Mouse (Mus musculus) CD4-positive, CD25-positive, alpha-beta regulatory T cell, adult 4 months (primary cell): ENCODE results near the gene Kif16b. TPM values are rescaled to one million over a fixed set of nuclear protein-coding genes. Genes with fewer than 3 reads are reported as not detected.
A peak's percentile ranks its signal among the peaks of the same experiment; 100 is the strongest.

Experiments used
- ATAC-seq: one replicate; pipeline ENCODE4 v1.8.0; 2017
- polyA plus RNA-seq, 2 experiments: library from polyadenylated mRNA; unstranded; fragments of 100-300 nt; shearing (Covaris generic); gene quantifications; one replicate each; pipeline ENCODE4 v1.2.1; 2017

The Kif16b gene
- polyA plus RNA-seq, 2 experiments from 2014 or later, result 9.3 to 11.5 TPM

DNA sequence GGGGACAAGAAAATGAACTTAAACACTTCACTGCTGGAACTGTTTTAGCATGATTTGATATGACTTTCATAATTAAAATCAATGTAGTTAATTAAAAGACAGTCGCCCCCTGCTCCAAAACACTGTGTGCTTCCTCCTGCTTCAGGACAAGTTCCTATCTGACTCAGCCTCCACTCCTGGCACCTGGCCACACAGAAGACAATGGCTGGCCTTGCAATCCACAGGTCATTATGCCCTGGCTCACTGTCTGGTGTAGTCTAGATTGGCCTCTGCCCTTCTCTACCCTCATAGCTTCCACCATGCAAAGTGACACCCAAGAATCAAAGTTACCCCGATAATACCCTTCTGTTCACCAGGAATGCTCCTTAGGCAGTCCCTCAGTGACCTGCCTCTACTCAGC, 26.8 kb downstream of the Kif16b start:
- no peak for ATAC-seq

- no peak for ATAC-seq
Observed at GRCm38 (mm10) chr2:142870055-142870454, 31.3 kb downstream of the Kif16b start.

DNA sequence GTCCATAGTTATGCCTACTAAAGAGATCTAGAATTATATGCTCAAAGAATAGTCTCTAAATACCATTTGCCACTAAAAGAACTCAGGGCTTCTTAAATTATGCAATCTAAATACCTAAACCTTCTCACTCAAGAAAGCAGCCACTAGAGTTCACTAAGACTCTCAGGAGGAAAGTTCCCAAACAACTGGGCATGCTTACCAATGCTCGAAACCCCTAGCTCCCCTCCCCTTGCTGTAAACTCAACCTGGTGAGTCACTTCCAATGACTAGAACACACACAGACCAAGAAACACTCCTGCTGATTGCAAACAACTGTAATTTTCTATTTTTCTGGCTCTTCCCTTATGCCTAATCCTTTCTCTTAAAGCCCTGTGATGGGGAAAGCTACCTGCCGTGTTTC, 33.9 kb downstream of the Kif16b start:
- ATAC-seq, result no peak

DNA sequence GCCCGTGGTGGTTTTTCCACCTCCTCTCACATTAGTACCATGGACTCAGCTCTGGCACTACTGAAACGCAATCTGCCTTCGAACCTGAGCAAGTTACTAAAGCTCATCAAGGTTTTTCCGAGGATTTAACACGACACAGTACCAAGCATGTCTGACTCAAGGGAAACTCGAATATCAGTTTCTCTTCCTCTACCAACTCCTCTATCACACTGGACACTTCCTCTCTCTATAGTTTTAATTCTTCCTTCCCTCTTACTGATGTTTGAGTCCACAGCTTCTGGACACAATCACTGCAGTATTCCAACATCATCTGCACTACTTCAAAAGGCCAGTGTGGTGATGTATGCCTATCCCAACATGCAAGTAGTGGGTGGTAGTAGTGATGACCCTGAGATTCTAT, 40.3 kb downstream of the Kif16b start:
- ATAC-seq, result no peak

GRCm38 (mm10) chr2:142859452-142859851, 41.9 kb downstream of the Kif16b start:
- peak; percentile 39 for ATAC-seq

DNA sequence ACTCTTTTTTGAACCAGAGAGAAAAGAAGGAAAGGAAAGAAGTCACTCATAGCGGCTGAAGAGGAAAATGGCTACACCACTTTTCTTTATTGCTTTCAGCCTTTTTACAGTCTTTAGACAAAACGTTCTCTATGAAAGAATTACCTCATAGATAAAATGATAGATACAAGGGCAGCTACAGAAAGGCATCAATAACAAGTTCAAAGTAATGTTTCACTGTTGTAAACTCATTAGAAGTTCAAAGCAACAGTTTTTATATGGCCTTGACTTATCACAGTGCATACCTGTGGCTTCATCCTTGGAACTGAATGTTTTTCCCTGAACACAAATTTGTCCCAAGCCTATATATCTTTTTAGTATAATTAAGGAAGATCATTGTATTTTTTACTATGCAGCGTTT, 62.6 kb downstream of the Kif16b start:
- no peak for ATAC-seq

DNA sequence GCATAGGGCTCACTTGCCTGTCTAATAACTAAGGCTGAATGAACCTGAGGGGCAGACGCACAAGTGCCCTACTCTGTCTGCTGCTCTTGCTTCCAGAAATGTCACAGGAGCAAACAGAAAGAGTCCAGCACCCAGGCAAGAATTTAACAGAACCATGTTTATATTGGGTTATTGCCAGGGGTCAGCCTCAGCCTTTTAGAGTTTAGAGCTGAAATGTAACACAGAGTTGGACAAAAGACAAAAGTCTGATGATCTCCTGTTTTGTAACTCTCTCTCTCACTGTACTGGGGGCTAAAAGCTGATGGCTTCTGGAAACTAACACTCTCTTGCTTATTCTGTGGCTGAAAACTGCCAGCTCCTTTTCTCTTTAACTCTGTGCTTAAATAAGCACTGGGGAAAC, 63.2 kb downstream of the Kif16b start:
- ATAC-seq, result no peak

GRCm38 (mm10) chr2:142834751-142835150, 66.6 kb downstream of the Kif16b start:
- no peak for ATAC-seq

GRCm38 (mm10) chr2:142832617-142833422, 68.5 kb downstream of the Kif16b start:
- ATAC-seq, result no peak

- ATAC-seq, result peak; percentile 49
Observed at GRCm38 (mm10) chr2:142813033-142813432, 88.3 kb downstream of the Kif16b start.

GRCm38 (mm10) chr2:142803760-142804448, 97.4 kb downstream of the Kif16b start:
- no peak for ATAC-seq

DNA sequence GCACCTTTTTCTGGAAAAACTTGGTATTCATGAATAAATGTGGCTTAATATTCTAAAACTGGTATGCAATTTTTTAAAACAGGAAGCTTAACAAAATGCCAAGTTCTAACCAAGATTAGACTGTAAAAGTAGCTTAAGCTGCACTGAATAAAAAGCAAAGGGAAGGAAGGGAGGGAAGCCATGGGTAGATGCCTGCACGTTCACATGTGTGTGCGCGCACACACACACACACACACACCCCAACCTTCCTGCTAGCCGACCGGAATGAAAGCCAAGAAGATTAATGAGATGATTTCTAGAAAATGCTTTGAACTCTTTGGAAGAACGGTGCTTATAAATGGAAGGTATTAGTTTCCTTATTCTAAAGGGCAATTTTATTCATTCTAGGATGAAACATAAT, 104.0 kb downstream of the Kif16b start:
- no peak for ATAC-seq

DNA sequence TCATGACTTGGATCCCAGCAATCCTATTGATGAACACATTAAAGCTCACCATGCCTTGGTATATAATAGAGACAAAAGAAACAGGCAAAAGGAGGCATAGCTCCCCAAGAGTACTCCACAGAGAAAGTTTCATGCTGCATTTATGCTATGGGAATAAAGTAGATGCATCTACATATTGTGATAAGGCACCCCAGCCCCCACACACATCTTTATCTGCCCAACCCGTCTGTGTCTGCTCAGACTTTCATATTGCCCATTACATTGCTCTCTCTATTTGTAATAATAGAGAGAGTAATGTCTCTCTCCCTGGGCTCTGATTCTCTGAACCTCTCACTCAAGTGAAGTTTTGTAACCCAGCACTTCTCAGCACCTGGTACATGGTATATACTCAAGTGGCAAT, 126.0 kb downstream of the Kif16b start:
- ATAC-seq, result no peak

- ATAC-seq, result no peak
Observed at GRCm38 (mm10) chr2:142774752-142775151, 126.6 kb downstream of the Kif16b start.

DNA sequence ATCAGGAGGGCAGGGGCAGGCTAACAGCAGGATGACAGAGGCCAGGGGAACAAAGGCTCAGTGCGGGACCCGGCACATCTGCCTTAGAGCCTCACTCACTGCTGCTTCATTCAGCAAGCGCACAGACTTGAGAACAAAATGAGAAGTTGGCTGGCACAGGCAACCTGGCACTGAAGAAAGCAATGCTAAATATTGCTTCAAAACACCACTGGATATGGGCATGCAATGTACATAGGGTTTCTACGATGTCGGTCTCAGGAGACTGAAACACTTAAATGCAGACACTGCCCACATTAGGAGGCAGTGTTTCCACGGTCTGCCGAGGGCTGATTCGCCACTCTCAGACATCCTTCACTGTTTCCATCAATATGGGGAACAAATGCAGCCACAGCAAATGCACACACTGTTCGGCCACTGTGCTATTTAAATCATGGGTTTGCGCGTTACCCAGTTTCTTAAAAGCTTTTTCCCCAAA, 131.6 kb downstream of the Kif16b start:
- no peak for ATAC-seq

- no peak for ATAC-seq
Observed at GRCm38 (mm10) chr2:142764276-142764675, 137.1 kb downstream of the Kif16b start.

DNA sequence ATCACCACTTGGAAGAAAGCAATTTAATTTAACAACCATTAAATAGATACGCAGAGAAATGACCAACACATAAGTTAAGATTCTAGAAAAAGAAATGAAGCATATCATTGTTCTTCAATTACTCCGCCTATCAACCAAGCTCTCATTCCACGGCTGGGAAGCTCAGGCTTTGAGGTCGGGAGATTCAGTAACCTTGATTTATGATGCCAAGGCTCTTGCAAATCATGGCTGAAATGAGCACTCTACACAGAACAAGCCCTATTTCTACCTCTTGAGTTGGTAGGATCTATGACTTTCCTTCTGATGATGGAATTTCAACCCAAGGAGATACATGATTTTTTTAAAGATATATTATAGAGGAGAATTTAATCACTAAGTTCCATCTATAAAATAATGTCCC, 140.5 kb downstream of the Kif16b start:
- ATAC-seq, result no peak

DNA sequence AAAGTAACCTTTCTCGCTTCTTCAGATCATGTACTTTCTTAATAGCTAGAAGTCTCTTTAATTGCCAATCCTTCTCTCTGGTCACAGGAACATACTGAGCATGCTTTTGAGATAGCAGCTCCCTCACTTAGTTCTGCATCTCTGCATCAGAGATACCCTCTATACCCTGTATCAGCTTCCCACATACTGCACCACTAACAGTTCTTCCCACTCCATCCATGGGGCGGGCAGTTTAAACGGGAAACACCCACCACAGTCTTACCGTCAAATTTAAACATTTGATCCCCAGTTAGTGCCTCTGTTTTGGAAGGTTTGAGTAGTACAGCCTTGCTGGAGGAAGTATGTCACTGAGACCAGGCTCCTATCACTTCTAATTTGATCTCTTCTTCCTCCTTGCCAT, 142.1 kb downstream of the Kif16b start:
- ATAC-seq, result no peak

GRCm38 (mm10) chr2:142758091-142758765, 143.1 kb downstream of the Kif16b start:
- ATAC-seq, result no peak

DNA sequence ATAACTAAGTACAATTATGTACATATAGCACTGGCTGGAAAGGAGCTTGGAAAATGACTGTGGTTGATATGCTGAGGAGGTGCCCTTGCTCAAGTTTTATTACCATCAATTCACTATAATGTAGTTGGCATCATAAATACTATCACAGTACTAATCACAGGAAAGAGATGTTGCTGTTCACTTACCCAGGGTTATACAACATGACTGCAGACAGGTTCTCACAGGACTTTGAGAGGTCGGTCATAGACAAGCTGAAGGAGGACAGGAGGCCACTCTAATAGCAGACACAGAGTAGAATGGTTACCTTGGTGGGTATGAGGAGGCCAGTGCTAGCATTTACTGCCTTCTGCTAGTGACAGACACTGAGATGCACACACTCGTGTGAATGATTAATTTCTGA, 162.0 kb downstream of the Kif16b start:
- no peak for ATAC-seq

GRCm38 (mm10) chr2:142738488-142738887, 162.8 kb downstream of the Kif16b start:
- ATAC-seq, result no peak

GRCm38 (mm10) chr2:142735691-142736090, 165.6 kb downstream of the Kif16b start:
- no peak for ATAC-seq

GRCm38 (mm10) chr2:142734046-142734445, 167.3 kb downstream of the Kif16b start:
- ATAC-seq, result no peak

GRCm38 (mm10) chr2:142732370-142732769, 169.0 kb downstream of the Kif16b start:
- no peak for ATAC-seq
